Mouse (Mus musculus): ENCODE results near the gene Taf9b. TPM values are rescaled to one million over a fixed set of nuclear protein-coding genes. Genes with fewer than 3 reads are reported as not detected.
"Not testable (repeated sequence)": the region's sequence is repeated elsewhere in the genome, so short reads cannot be mapped to it uniquely, and the experiment has no call there.

Gene Taf9b
- polyA plus RNA-seq (2015; fragmentation: Nextera tagmentation; extraction: Ambion mirVana), result 11.5 and 12.7 TPM in 2 replicates

DNA sequence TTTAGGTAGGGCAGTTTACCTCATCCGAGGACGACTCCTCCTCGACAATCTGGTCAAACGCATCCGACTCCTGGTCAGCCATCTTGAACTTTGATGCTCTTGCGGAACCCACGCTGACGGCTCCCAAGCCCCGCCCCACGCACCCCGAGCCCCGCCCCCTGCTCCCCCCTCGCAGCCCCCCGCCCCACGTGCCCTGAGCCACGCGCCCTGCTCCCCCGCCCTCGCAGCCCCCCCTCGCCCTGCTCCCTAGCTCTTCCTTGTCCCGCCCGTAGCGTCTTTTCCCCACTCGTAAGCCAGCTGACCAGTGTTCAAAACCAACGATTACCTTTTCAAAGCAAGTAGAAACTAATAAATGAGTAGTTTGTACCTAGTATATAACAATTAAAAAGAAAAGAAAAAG is at the start of gene Taf9b:
Gene Taf9b (minus strand): TSS at position 101 of the 400 bp plus-strand sequence.
- no peak for ATAC-seq (ENCODE audit: insufficient read depth, low FRiP score)
- WGBS, result 87% methylated on average over 22 of the region's 25 CpGs
- Histone ChIP-seq H3K4me3 (replicated peaks; ENCODE audit: low read length) (peak within 1 kb of the TSS; percentile 62), H3K27ac (ENCODE audit: low read length) (peak within 1 kb of the TSS; percentile 74; the same call in 1 of the 2 replicates), H3K27me3 (ENCODE audit: control insufficient read depth, insufficient read depth, low read length) (no peaks in the 10 kb centered on the region), H3K36me3 (ENCODE audit: control insufficient read depth, insufficient read depth, low read length) (no peaks in the 10 kb centered on the region), H3K9me3 (replicated peaks; ENCODE audit: control insufficient read depth, low read length) (peaks cover 6% of the 10 kb centered on the region), H3K4me2 (ENCODE audit: low read depth, low read length) (peak within 1 kb of the TSS; percentile 51), H3K4me1 (ENCODE audit: control insufficient read depth, insufficient read depth, low read length) (no peaks in the 10 kb centered on the region), H3K9ac (ENCODE audit: low read length) (peak within 1 kb of the TSS; percentile 82)

DNA sequence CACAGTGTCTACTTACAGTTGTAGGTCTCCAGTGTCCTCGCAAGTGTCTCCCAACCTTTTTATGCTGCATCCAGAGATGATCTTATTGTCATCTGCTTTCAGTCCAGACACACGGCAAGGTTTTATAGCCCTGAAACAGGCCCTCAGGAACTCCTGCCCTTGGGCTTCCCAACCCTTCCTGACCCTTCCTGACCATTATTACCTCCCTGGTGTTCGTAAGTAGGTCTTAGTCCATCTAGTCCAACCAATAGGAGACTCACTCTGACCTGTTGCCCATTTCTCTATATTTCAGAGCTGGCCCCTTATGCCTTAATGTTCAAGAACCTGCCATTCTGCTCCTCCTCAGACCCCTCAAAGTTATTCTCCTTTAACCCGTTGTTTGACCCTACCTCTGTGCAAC is 34.3 kb upstream of the Taf9b start, which contains the start of gene Fnd3c2:
Gene Fnd3c2 (minus strand): TSS at position 101 of the 400 bp plus-strand sequence.
- ATAC-seq (ENCODE audit: insufficient read depth, low FRiP score), result no peak
- 82% methylated on average over 4 of the region's 4 CpGs for WGBS
- H3K27me3 ChIP-seq (ENCODE audit: control insufficient read depth, insufficient read depth, low read length), result no peaks in the 10 kb centered on the region

DNA sequence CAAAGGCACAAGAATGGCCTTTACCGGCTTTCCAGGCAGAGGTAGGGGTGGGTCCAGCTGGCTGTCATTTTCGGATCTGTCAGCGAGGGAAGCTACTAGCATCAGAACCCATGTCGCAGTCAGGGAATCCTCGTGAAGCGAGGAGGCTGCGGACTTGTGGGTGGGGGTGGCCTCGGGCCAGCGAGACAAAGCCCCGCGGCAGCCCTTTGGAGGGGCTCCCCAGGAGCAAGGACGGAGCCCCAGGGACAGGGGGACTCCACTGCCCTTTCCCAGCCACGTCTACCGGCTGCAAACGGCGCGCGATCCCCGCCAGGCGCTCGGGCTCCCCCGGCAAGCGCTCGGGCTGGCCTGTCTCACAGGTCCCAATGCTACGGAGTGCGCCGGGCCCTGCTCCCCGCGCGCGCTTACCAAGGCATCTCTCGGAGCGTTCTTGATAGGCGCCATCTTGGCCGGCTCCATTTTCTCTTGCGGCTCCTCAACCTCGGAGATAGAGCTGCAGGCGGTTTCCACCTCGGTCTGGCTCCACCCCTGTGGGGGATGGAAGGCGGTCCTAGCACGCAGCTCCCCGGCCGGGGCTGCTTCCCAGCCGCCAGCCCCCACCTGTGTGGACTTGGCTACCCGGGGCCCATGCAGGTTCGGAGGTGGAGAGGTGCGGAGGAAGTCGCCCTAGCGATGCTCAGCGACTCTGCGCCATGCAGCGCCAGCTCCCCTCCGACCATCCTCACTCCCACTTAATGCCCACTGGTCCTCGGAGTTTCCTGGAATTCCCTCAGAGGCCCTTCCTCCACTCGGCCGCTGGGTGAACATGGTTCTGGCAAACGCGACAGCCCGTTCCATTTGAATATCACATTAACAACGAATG is 1.6 kb downstream of the Taf9b start:
- no peaks in the 10 kb centered on the region for H3K4me1 ChIP-seq (ENCODE audit: control insufficient read depth, insufficient read depth, low read length)
- peak overlapping the region; percentile 82 for H3K9ac ChIP-seq (ENCODE audit: low read length)
- 17% methylated on average over 59 of the region's 60 CpGs for WGBS
- peaks cover 6% of the 10 kb centered on the region for H3K9me3 ChIP-seq (replicated peaks; ENCODE audit: control insufficient read depth, low read length)
- peak overlapping the region; percentile 51 for H3K4me2 ChIP-seq (ENCODE audit: low read depth, low read length)
- H3K4me3 ChIP-seq (replicated peaks; ENCODE audit: low read length), result peak overlapping the region; percentile 62
- H3K36me3 ChIP-seq (ENCODE audit: control insufficient read depth, insufficient read depth, low read length), result no peaks in the 10 kb centered on the region
- peak; percentile 94 for ATAC-seq (ENCODE audit: insufficient read depth, low FRiP score)
- H3K27me3 ChIP-seq (ENCODE audit: control insufficient read depth, insufficient read depth, low read length), result no peaks in the 10 kb centered on the region
- H3K27ac ChIP-seq (ENCODE audit: low read length), result peak overlapping the region; percentile 74

More for the DNA sequence above, 34.3 kb upstream of the Taf9b start, which contains the start of gene Fnd3c2:
- Histone ChIP-seq H3K27ac (ENCODE audit: low read length) (no peak within 1 kb of the TSS), H3K4me1 (ENCODE audit: control insufficient read depth, insufficient read depth, low read length) (no peaks in the 10 kb centered on the region), H3K9me3 (replicated peaks; ENCODE audit: control insufficient read depth, low read length) (no peaks in the 10 kb centered on the region), H3K36me3 (ENCODE audit: control insufficient read depth, insufficient read depth, low read length) (no peaks in the 10 kb centered on the region), H3K4me2 (ENCODE audit: low read depth, low read length) (no peak within 1 kb of the TSS), H3K9ac (ENCODE audit: low read length) (no peak within 1 kb of the TSS), H3K4me3 (replicated peaks; ENCODE audit: low read length) (no peak within 1 kb of the TSS)

DNA sequence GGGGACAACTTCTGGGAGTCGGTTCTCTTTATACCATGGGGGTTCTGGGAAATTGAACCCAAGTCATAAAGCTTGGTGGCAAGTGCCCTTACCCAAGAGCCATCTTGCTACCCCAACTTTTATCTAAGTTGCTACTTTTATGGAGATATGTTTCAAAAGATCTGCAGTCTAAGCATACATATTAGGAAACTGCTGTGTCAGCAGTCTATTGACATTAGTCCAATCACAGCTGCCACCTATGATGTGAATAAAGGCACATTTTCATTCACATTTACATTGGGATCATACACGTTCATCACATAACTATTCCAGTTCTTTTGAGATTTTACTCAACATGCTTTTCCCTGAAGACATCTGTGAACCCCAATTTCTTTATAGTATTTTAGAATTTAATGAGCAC is 11.9 kb downstream of the Taf9b start:
- Histone ChIP-seq H3K9ac (ENCODE audit: low read length) (no peak overlapping the region), H3K4me2 (ENCODE audit: low read depth, low read length) (no peak overlapping the region), H3K36me3 (ENCODE audit: control insufficient read depth, insufficient read depth, low read length) (no peaks in the 10 kb centered on the region), H3K4me1 (ENCODE audit: control insufficient read depth, insufficient read depth, low read length) (no peaks in the 10 kb centered on the region), H3K27ac (ENCODE audit: low read length) (no peak overlapping the region), H3K9me3 (replicated peaks; ENCODE audit: control insufficient read depth, low read length) (no peaks in the 10 kb centered on the region), H3K27me3 (ENCODE audit: control insufficient read depth, insufficient read depth, low read length) (no peaks in the 10 kb centered on the region), H3K4me3 (replicated peaks; ENCODE audit: low read length) (no peak overlapping the region)
- whole genome bisulfite sequencing, result 89% methylated on average over 2 of the region's 2 CpGs
- ATAC-seq (ENCODE audit: insufficient read depth, low FRiP score), result no peak

DNA sequence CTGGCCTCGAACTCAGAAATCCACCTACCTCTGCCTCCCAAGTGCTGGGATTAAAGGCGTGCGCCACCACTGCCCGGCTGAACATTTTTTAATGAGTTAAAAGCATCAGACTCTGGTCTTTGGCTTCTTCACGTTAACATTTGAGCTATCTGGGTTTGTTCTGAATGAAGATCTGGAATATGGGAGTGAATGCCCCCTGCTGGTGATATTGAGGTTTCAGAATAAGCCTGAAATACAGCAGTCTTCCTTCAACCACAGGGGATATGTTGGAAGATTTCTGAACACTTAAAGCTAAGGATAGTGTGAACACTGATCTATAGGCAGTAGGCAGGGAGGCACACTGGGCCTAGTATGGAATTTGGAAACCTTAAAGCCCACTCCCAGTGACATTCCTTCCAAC is 22.1 kb downstream of the Taf9b start:
- WGBS, result 81% methylated on average over 5 of the region's 5 CpGs
- Histone ChIP-seq H3K9me3 (replicated peaks; ENCODE audit: control insufficient read depth, low read length) (no peaks in the 10 kb centered on the region), H3K4me3 (replicated peaks; ENCODE audit: low read length) (no peak overlapping the region), H3K4me2 (ENCODE audit: low read depth, low read length) (no peak overlapping the region), H3K27me3 (ENCODE audit: control insufficient read depth, insufficient read depth, low read length) (no peaks in the 10 kb centered on the region), H3K27ac (ENCODE audit: low read length) (no peak overlapping the region), H3K9ac (ENCODE audit: low read length) (no peak overlapping the region), H3K4me1 (ENCODE audit: control insufficient read depth, insufficient read depth, low read length) (no peaks in the 10 kb centered on the region), H3K36me3 (ENCODE audit: control insufficient read depth, insufficient read depth, low read length) (peaks cover 4% of the 10 kb centered on the region; the same call in 1 of the 2 replicates)
- no peak for ATAC-seq (ENCODE audit: insufficient read depth, low FRiP score)

DNA sequence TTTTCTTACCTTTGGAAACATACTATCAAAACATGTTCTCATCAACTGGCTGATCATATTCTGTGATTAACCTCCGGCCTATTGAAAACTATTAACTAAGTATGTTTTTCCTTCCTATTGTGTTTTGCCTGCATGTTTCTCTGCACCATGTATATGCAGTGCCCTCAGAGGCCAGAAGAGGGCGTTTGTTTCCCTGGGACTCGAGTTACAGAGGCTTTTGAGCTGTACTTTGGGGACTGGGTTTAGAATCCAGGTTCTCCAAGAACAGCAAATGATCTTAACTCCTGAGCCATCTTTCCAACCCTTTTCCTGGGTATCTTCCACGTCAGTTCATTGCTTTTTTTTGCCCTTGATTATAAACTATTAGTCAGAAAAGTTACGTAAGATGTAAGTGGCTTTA is 23.6 kb downstream of the Taf9b start:
- H3K36me3 ChIP-seq (ENCODE audit: control insufficient read depth, insufficient read depth, low read length), result peaks cover 4% of the 10 kb centered on the region; the same call in 1 of the 2 replicates

DNA sequence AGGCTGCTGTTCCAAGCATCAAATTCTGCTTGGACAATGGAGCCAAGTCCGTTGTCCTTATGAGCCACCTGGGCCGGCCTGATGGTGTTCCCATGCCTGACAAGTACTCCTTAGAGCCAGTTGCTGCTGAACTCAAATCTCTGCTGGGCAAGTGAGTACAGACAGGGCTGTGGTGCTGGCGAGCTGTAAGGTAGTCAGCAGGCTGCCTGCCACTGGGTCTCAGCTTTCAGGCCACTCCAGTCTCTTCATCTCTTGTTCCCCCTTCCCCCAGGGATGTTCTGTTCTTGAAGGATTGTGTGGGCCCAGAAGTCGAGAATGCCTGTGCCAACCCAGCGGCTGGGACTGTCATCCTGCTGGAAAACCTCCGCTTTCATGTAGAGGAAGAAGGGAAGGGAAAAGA is 26.6 kb downstream of the Taf9b start:
- not testable (repeated sequence) for ATAC-seq (ENCODE audit: insufficient read depth, low FRiP score); H3K9me3 ChIP-seq (replicated peaks; ENCODE audit: control insufficient read depth, low read length); H3K4me2 ChIP-seq (ENCODE audit: low read depth, low read length); H3K9ac ChIP-seq (ENCODE audit: low read length); H3K27ac ChIP-seq (ENCODE audit: low read length); H3K36me3 ChIP-seq (ENCODE audit: control insufficient read depth, insufficient read depth, low read length); H3K27me3 ChIP-seq (ENCODE audit: control insufficient read depth, insufficient read depth, low read length); H3K4me3 ChIP-seq (replicated peaks; ENCODE audit: low read length); H3K4me1 ChIP-seq (ENCODE audit: control insufficient read depth, insufficient read depth, low read length)
- 84% methylated on average over 6 of the region's 6 CpGs for WGBS

More for the DNA sequence above, 23.6 kb downstream of the Taf9b start:
- Histone ChIP-seq H3K27ac (ENCODE audit: low read length) (no peak overlapping the region), H3K4me3 (replicated peaks; ENCODE audit: low read length) (no peak overlapping the region), H3K9ac (ENCODE audit: low read length) (no peak overlapping the region), H3K27me3 (ENCODE audit: control insufficient read depth, insufficient read depth, low read length) (no peaks in the 10 kb centered on the region), H3K9me3 (replicated peaks; ENCODE audit: control insufficient read depth, low read length) (no peaks in the 10 kb centered on the region), H3K4me2 (ENCODE audit: low read depth, low read length) (no peak overlapping the region), H3K4me1 (ENCODE audit: control insufficient read depth, insufficient read depth, low read length) (no peaks in the 10 kb centered on the region)
- no peak for ATAC-seq (ENCODE audit: insufficient read depth, low FRiP score)
- WGBS, result 63% methylated on average over 5 of the region's 5 CpGs

DNA sequence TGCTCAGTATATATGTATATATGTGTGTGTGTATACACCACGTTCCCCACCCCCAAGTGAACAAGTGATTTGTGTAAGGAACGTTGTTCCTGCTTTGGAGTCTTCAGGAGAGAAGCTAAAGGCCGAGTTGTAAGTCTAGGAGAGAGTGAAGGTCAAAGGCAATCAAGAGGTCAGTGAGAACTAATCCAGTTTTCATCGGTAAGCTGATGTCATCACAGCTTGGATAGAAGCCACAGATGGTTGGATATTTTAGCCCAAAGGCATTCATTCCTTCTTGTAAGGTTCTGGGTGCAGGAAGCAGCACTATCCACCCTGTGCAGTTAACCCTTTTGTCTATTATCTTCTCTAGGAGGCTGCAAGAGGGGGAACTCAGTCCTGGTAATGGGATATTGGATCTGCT is 30.9 kb downstream of the Taf9b start:
- Histone ChIP-seq H3K27me3 (ENCODE audit: control insufficient read depth, insufficient read depth, low read length) (no peaks in the 10 kb centered on the region), H3K9me3 (replicated peaks; ENCODE audit: control insufficient read depth, low read length) (no peaks in the 10 kb centered on the region), H3K9ac (ENCODE audit: low read length) (no peak overlapping the region), H3K4me1 (ENCODE audit: control insufficient read depth, insufficient read depth, low read length) (peaks cover 16% of the 10 kb centered on the region; the same call in 1 of the 2 replicates), H3K27ac (ENCODE audit: low read length) (no peak overlapping the region), H3K4me3 (replicated peaks; ENCODE audit: low read length) (peak overlapping the region; percentile 66; the same call in 1 of the 2 replicates), H3K36me3 (ENCODE audit: control insufficient read depth, insufficient read depth, low read length) (no peaks in the 10 kb centered on the region), H3K4me2 (ENCODE audit: low read depth, low read length) (peak overlapping the region; percentile 64; the same call in 1 of the 2 replicates)
- ATAC-seq (ENCODE audit: insufficient read depth, low FRiP score), result no peak
- WGBS, result 43% methylated on average over 4 of the region's 4 CpGs

DNA sequence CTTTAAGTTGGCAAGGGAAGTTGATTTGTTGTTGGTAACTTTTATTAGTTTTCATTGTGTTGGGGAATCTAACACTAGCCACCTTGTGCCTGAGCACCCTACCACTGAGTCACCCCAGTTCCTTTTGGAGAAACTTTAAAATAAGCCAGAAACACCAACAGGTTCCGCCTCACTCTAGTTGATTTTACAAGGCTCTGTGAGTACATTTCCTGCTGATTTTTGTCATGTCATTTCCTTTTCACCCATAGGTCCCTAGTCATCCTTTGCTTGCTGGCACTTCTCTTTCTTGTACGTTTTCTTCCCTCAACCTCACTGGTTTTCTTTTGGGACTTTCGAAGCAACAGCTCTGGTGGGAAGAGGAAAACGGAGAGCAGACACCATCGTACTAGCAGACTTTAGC is 31.6 kb downstream of the Taf9b start:
- Histone ChIP-seq H3K4me3 (replicated peaks; ENCODE audit: low read length) (peak overlapping the region; percentile 66), H3K4me2 (ENCODE audit: low read depth, low read length) (peak overlapping the region; percentile 64), H3K36me3 (ENCODE audit: control insufficient read depth, insufficient read depth, low read length) (no peaks in the 10 kb centered on the region), H3K9ac (ENCODE audit: low read length) (peak overlapping the region; percentile 76; the same call in 1 of the 2 replicates), H3K4me1 (ENCODE audit: control insufficient read depth, insufficient read depth, low read length) (peaks cover 16% of the 10 kb centered on the region; the same call in 1 of the 2 replicates), H3K9me3 (replicated peaks; ENCODE audit: control insufficient read depth, low read length) (no peaks in the 10 kb centered on the region), H3K27me3 (ENCODE audit: control insufficient read depth, insufficient read depth, low read length) (no peaks in the 10 kb centered on the region), H3K27ac (ENCODE audit: low read length) (no peak overlapping the region)
- 69% methylated on average over 5 of the region's 5 CpGs for WGBS
- ATAC-seq (ENCODE audit: insufficient read depth, low FRiP score), result no peak

Data from stomach, embryonic 16.5 days (tissue).